Mouse (Mus musculus): ENCODE measurements around the gene Spg21.
A peak's percentile ranks its signal among the peaks of the same experiment; 100 is the strongest.

Gene Spg21

GRCm38 (mm10) chr9:65535789-65536469 is 75.2 kb downstream of the Spg21 start:
- peak; percentile 69 for DNase-seq (ENCODE audit: low read depth, low spot score)

- DNase-seq (ENCODE audit: low read depth, low spot score) = no peak
Measured at GRCm38 (mm10) chr9:65536491-65536890, 75.7 kb downstream of the Spg21 start.
